Mouse (Mus musculus) embryonic fibroblast, embryonic 13.5 days (primary cell): ENCODE results near the gene Ube2cbp.

ENCODE experiments used
- CTCF ChIP-seq: IDR thresholded peaks from 2 replicates; pipeline ENCODE4 v1.5.1; 2011; ENCODE audit warnings: mild to moderate bottlenecking, control low read depth, low read length, moderate library complexity, borderline replicate concordance; ENCODE audit not compliant: insufficient read depth
- POLR2A ChIP-seq: IDR thresholded peaks from 2 replicates; pipeline ENCODE4 v1.6.1; 2011; ENCODE audit warnings: low read depth, mild to moderate bottlenecking, control low read depth, low read length, moderate library complexity

DNA sequence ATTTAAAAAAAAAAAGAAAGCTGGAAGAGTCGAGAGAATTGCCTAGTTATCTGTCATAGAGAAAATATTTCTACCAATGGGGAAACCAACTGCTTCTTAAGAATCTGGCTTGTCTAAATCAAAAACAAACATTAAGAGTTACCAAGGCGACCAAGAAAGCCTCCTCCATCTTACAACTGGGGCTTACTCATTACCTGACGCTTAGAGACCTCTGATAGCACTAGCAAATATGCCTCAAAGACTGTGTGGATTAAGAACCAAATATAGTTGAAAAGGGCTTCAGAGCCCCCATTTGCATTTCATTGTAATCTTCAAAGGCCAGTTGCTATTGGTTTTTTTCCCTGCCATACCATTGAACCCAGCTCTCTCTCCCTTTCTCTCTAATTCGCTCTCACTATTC, 76.2 kb downstream of the Ube2cbp start:
- TF ChIP-seq CTCF (no peak), POLR2A (no peak)
